Mouse (Mus musculus) lung, postnatal 0 days (tissue): Measurements from ENCODE around the gene Papln. TPM values are rescaled to one million over a fixed set of nuclear protein-coding genes. Genes with fewer than 3 reads are reported as not detected.

ENCODE experiments used
- ATAC-seq: fragments of 200-750 bp; cut with Nextera tagmentation; 2 replicates; pipeline ENCODE4 v1.8.0; 2017; ENCODE audit warnings: moderate library complexity
- DNase-seq: peaks from one replicate; pipeline ENCODE4 v3.0.0-alpha.2; 2016; ENCODE audit warnings: low spot score
- H3K27ac ChIP-seq: fragments of 300-500 bp; sonication (generic); 2 replicates; pipeline ENCODE4 v1.5.1; 2014; ENCODE audit warnings: antibody characterized with exemption, mild to moderate bottlenecking, low read length, mixed read lengths
- H3K27me3 ChIP-seq: fragments of 300-500 bp; sonication (generic); replicated peaks from 2 replicates; pipeline ENCODE4 v1.6.1; 2014; ENCODE audit warnings: low read length, mixed read lengths; ENCODE audit not compliant: insufficient read depth
- H3K36me3 ChIP-seq: fragments of 300-500 bp; sonication (generic); 2 replicates; pipeline ENCODE4 v1.6.1; 2014; ENCODE audit warnings: low read length, mixed read lengths; ENCODE audit not compliant: insufficient read depth
- H3K4me1 ChIP-seq: fragments of 300-500 bp; sonication (generic); 2 replicates; pipeline ENCODE4 v1.6.1; 2014; ENCODE audit warnings: antibody characterized with exemption, low read depth, low read length, mixed read lengths; ENCODE audit not compliant: insufficient read depth
- H3K4me2 ChIP-seq: fragments of 300-500 bp; sonication (generic); replicated peaks from 2 replicates; pipeline ENCODE4 v1.6.1; 2014; ENCODE audit warnings: low read depth, mild to moderate bottlenecking, low read length, moderate library complexity, mixed read lengths
- H3K4me3 ChIP-seq: fragments of 300-500 bp; sonication (generic); 2 replicates; pipeline ENCODE4 v1.5.1; 2014; ENCODE audit warnings: low read depth, low read length
- H3K9ac ChIP-seq: fragments of 300-500 bp; sonication (generic); replicated peaks from 2 replicates; pipeline ENCODE4 v1.6.1; 2014; ENCODE audit warnings: low read depth, mild to moderate bottlenecking
- H3K9me3 ChIP-seq: fragments of 300-500 bp; sonication (generic); 2 replicates; pipeline ENCODE4 v1.6.1; 2016; ENCODE audit warnings: low read length, mixed read lengths
- CTCF ChIP-seq: IDR thresholded peaks from 2 replicates; pipeline ENCODE4 v1.5.1; 2016; ENCODE audit warnings: antibody characterized with exemption, mild to moderate bottlenecking
- EP300 ChIP-seq: IDR thresholded peaks from 2 replicates; pipeline ENCODE4 v1.6.1; 2016; ENCODE audit warnings: antibody characterized with exemption, mild to moderate bottlenecking, control low read depth
- WGBS: fragments of 180-500 bp; shearing (Covaris S2); extraction: QIAGEN DNeasy Blood & Tissue Kit; methylation state at CpG from one replicate; pipeline ENCODE4 v1.1.7; 2014; 5-methylcytosine and 5-hydroxymethylcytosine counted together
- polyA plus RNA-seq: library from polyadenylated mRNA; unstranded; fragments of >200 nt; fragmentation: Nextera tagmentation; extraction: Ambion mirVana; gene quantifications from 2 replicates; pipeline ENCODE4 v1.2.1, GENCODE M21; 2015

Papln gene
- polyA plus RNA-seq, 1 experiment from 2014 or later: 0.29 TPM

DNA sequence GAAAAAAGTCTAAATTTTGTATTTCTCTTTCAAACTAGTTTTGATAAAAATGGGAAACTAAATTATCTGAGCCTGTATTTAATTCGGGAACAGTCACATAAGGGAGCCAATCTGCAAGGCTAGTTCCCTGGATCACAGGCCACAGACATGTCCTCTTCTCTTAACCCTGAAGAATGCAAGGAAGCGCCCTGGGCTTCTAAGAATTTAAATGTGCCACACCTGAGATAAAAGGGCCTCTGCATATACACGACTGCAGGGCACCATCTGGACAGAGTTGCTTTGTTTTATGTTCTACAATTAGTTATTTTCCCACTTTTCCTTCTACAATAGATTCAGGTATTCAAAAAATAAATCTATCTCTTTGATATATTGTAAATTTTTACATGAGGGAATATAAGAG lies 67.0 kb downstream of the Papln start:
- ATAC-seq: no peak
- 85% methylated on average over 3 of the region's 3 CpGs for WGBS

GRCm38 (mm10) chr12:83833979-83834378 lies 70.5 kb downstream of the Papln start:
- no peak overlapping the region for H3K4me2 ChIP-seq
- no peaks in the 10 kb centered on the region for H3K27me3 ChIP-seq
- H3K9ac ChIP-seq: no peak overlapping the region
- 92% methylated on average over 3 of the region's 3 CpGs for WGBS
- no peak overlapping the region for H3K4me3 ChIP-seq
- DNase-seq (no peak), ATAC-seq (no peak)
- H3K36me3 ChIP-seq: 0 out of 2 replicates have a peak, but pooled peaks cover 10% of the 10 kb centered on the region
- no peak for TF ChIP-seq CTCF
- TF ChIP-seq EP300: no peak
- H3K9me3 ChIP-seq: no peaks in the 10 kb centered on the region
- H3K27ac ChIP-seq: no peak overlapping the region
- no peaks in the 10 kb centered on the region for H3K4me1 ChIP-seq

More for the DNA sequence above, 67.0 kb downstream of the Papln start:
- Histone ChIP-seq H3K4me3 (no peak overlapping the region), H3K36me3 (0 out of 2 replicates have a peak, but pooled peaks cover 7% of the 10 kb centered on the region), H3K4me1 (no peaks in the 10 kb centered on the region), H3K9me3 (no peaks in the 10 kb centered on the region), H3K27ac (no peak overlapping the region), H3K27me3 (no peaks in the 10 kb centered on the region), H3K4me2 (no peak overlapping the region), H3K9ac (no peak overlapping the region)
- DNase-seq: no peak
- TF ChIP-seq EP300 (no peak), CTCF (no peak)

DNA sequence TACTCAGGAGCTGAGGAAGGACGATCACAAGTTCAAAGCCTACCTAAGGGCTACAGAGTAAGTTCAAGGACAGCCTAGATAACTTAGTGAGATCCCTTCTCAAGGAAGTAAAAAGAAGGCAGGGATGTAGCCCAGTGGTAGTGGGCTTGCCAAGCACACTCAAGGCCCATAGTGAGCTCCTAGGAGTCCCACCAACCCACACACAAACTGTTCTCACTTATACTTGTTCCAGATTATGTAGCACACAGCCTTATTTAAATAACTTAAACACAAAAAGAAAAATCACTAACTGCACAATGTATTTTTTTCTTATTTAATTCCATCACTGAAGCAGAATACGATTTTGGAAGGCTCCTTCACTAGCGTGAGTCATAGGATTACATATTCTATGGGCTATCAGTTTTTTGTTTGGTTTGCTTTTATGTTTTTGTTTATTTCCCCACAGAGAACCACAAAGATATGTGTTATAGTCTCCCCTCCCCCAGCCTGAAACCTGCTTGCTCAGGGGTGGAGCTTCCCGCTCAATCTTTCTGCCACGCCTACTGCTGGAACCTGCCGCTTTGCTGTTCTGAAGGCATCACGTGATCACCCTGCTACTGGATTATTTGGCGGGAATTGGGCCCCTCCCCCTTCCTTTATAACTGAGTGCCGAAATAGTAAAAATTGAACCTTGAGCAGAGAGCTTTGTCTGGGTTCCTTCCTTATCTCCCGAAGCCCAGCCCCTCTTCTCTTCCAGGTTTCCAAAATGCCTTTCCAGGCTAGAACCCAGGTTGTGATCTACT lies 78.2 kb downstream of the Papln start:
- WGBS: 87% methylated on average over 10 of the region's 10 CpGs
- Histone ChIP-seq H3K4me1 (no peaks in the 10 kb centered on the region), H3K27me3 (no peaks in the 10 kb centered on the region), H3K9me3 (no peaks in the 10 kb centered on the region), H3K4me2 (no peak overlapping the region), H3K4me3 (no peak overlapping the region), H3K27ac (no peak overlapping the region), H3K36me3 (0 out of 2 replicates have a peak, but pooled peaks cover 7% of the 10 kb centered on the region), H3K9ac (no peak overlapping the region)
- TF ChIP-seq CTCF (no peak), EP300 (no peak)
- no peak for ATAC-seq
- DNase-seq: no peak

Other genes starting within 250 kb of the Papln start
- gene Dcaf4, start 243.2 kb upstream of the Papln start, polyA plus RNA-seq: 10.4 and 11.3 TPM in 2 replicates
- gene Zfyve1, start 166.4 kb upstream of the Papln start, polyA plus RNA-seq: 12.7 and 13.7 TPM in 2 replicates
- gene Rbm25, start 132.4 kb upstream of the Papln start, polyA plus RNA-seq: 138 and 153 TPM in 2 replicates
- gene Psen1, start 75.5 kb upstream of the Papln start, polyA plus RNA-seq: 39.7 and 40.6 TPM in 2 replicates
- 52.6 and 57.8 TPM in 2 replicates for gene Numb, start 158.3 kb downstream of the Papln start, polyA plus RNA-seq
- gene Riox1, start 187.0 kb downstream of the Papln start, polyA plus RNA-seq: 11.7 and 11.9 TPM in 2 replicates
- gene Heatr4, start 221.2 kb downstream of the Papln start, polyA plus RNA-seq: not detected in 2 replicates
- gene Acot2, start 224.2 kb downstream of the Papln start, polyA plus RNA-seq: 79.7 and 99.8 TPM in 2 replicates
- gene Acot1, start 245.9 kb downstream of the Papln start, polyA plus RNA-seq: 164 and 195 TPM in 2 replicates